Mouse (Mus musculus) limb, embryonic 14.5 days (tissue): Measurements from ENCODE around the gene Ppp6r3. TPM values are rescaled to one million over a fixed set of nuclear protein-coding genes. Genes with fewer than 3 reads are reported as not detected.

Experiments
- ATAC-seq: fragments of 200-750 bp; cut with Nextera tagmentation; 2 replicates; pipeline ENCODE4 v1.8.0; 2017; ENCODE audit warnings: low read depth, moderate number of reproducible peaks, moderate TSS enrichment; ENCODE audit not compliant: low FRiP score
- DNase-seq: peaks from one replicate; pipeline ENCODE4 v3.0.0-alpha.2; 2015; ENCODE audit warnings: low spot score
- H3K27ac ChIP-seq: fragments of 300-500 bp; sonication (generic); replicated peaks from 2 replicates; pipeline ENCODE4 v1.5.1; 2014; ENCODE audit warnings: low read depth, mild to moderate bottlenecking, low read length, moderate library complexity, mixed read lengths
- H3K27me3 ChIP-seq: fragments of 300-500 bp; sonication (generic); 2 replicates; pipeline ENCODE4 v1.6.1; 2014; ENCODE audit warnings: low read length, mixed read lengths; ENCODE audit not compliant: control insufficient read depth, insufficient read depth
- H3K36me3 ChIP-seq: fragments of 300-500 bp; sonication (generic); 2 replicates; pipeline ENCODE4 v1.6.1; 2014; ENCODE audit warnings: mild to moderate bottlenecking, low read length, moderate library complexity, mixed read lengths; ENCODE audit not compliant: control insufficient read depth, insufficient read depth
- H3K4me1 ChIP-seq: fragments of 300-500 bp; sonication (generic); 2 replicates; pipeline ENCODE4 v1.6.1; 2014; ENCODE audit warnings: antibody characterized with exemption, low read length, mixed read lengths; ENCODE audit not compliant: control insufficient read depth, insufficient read depth
- H3K4me2 ChIP-seq: fragments of 300-500 bp; sonication (generic); replicated peaks from 2 replicates; pipeline ENCODE4 v1.6.1; 2014; ENCODE audit warnings: low read depth, mild to moderate bottlenecking, low read length, moderate library complexity; ENCODE audit not compliant: severe bottlenecking
- H3K4me3 ChIP-seq: fragments of 300-500 bp; sonication (generic); replicated peaks from 2 replicates; pipeline ENCODE4 v1.5.1; 2014; ENCODE audit warnings: low read length
- H3K9ac ChIP-seq: fragments of 300-500 bp; sonication (generic); 2 replicates; pipeline ENCODE4 v1.6.1; 2014; ENCODE audit warnings: mild to moderate bottlenecking, low read depth, low read length, moderate library complexity; ENCODE audit not compliant: severe bottlenecking
- H3K9me3 ChIP-seq: fragments of 300-500 bp; sonication (generic); 2 replicates; pipeline ENCODE4 v1.6.1; 2016; ENCODE audit warnings: low read length; ENCODE audit not compliant: control insufficient read depth
- POLR2A ChIP-seq: fragments of 200-500 bp; IDR thresholded peaks from 2 replicates; pipeline ENCODE4 v1.8.0; 2012; ENCODE audit warnings: inconsistent platforms, mild to moderate bottlenecking, moderate library complexity, borderline replicate concordance; ENCODE audit not compliant: insufficient read depth, insufficient read length; ENCODE audit errors: extremely low read depth
- WGBS: fragments of 180-500 bp; shearing (Covaris S2); extraction: QIAGEN DNeasy Blood & Tissue Kit; methylation state at CpG from one replicate; pipeline ENCODE4 v1.1.7; 2014; 5-methylcytosine and 5-hydroxymethylcytosine counted together
- polyA plus RNA-seq, 2 experiments: library from polyadenylated mRNA; depleted of rRNA in 1 of 2; stranded (reverse) in 1 of 2; unstranded in 1 of 2; fragments of >200 nt; fragmentation: Nextera tagmentation in 1 of 2; extraction: Ambion mirVana in 1 of 2; gene quantifications; 2 replicates each; pipeline versions ENCODE4 v1.2.1 to v1.2.3; 2012 to 2014

Ppp6r3 gene
- polyA plus RNA-seq, 2 experiments: 61.3 to 78.7 TPM

- no peak for DNase-seq
- Histone ChIP-seq H3K27me3 (no peaks in the 10 kb centered on the region), H3K36me3 (peaks cover 92% of the 10 kb centered on the region), H3K9ac (no peak overlapping the region), H3K27ac (no peak overlapping the region), H3K4me1 (no peaks in the 10 kb centered on the region), H3K4me2 (no peak overlapping the region), H3K9me3 (peaks cover 8% of the 10 kb centered on the region; the same call in 1 of the 2 replicates), H3K4me3 (no peak overlapping the region)
- whole genome bisulfite sequencing: 90% methylated on average over 2 of the region's 2 CpGs
- ATAC-seq: no peak
- no peak for TF ChIP-seq POLR2A
These were observed 43.8 kb upstream of the Ppp6r3 start for GRCm38 (mm10) chr19:3619359-3619758.

GRCm38 (mm10) chr19:3613991-3614390 lies 38.4 kb upstream of the Ppp6r3 start:
- no peak overlapping the region for H3K4me2 ChIP-seq
- H3K4me3 ChIP-seq: no peak overlapping the region
- ATAC-seq: no peak
- H3K27me3 ChIP-seq: no peaks in the 10 kb centered on the region
- H3K27ac ChIP-seq: no peak overlapping the region
- WGBS: 96% methylated on average over 10 of the region's 10 CpGs
- TF ChIP-seq POLR2A: no peak
- no peaks in the 10 kb centered on the region for H3K9me3 ChIP-seq
- H3K4me1 ChIP-seq: no peaks in the 10 kb centered on the region
- H3K9ac ChIP-seq: no peak overlapping the region
- peaks cover 96% of the 10 kb centered on the region for H3K36me3 ChIP-seq
- no peak for DNase-seq

GRCm38 (mm10) chr19:3612534-3613273 lies 37.2 kb upstream of the Ppp6r3 start:
- Histone ChIP-seq H3K36me3 (peaks cover 90% of the 10 kb centered on the region), H3K9me3 (no peaks in the 10 kb centered on the region), H3K4me3 (no peak overlapping the region), H3K27ac (no peak overlapping the region), H3K27me3 (no peaks in the 10 kb centered on the region), H3K9ac (no peak overlapping the region), H3K4me2 (no peak overlapping the region), H3K4me1 (no peaks in the 10 kb centered on the region)
- TF ChIP-seq POLR2A: no peak
- DNase-seq: no peak
- no peak for ATAC-seq
- WGBS: 83% methylated on average over 4 of the region's 4 CpGs

- TF ChIP-seq POLR2A: no peak
- H3K4me2 ChIP-seq: no peak overlapping the region
- WGBS: 94% methylated on average over 8 of the region's 8 CpGs
- peaks cover 82% of the 10 kb centered on the region for H3K36me3 ChIP-seq
- H3K4me1 ChIP-seq: no peaks in the 10 kb centered on the region
- no peak for DNase-seq
- H3K9me3 ChIP-seq: no peaks in the 10 kb centered on the region
- no peak overlapping the region for H3K9ac ChIP-seq
- no peaks in the 10 kb centered on the region for H3K27me3 ChIP-seq
- H3K27ac ChIP-seq: no peak overlapping the region
- ATAC-seq: no peak
- no peak overlapping the region for H3K4me3 ChIP-seq
These were observed 36.2 kb upstream of the Ppp6r3 start for GRCm38 (mm10) chr19:3611730-3612129.

GRCm38 (mm10) chr19:3610886-3611285 lies 35.3 kb upstream of the Ppp6r3 start:
- no peak overlapping the region for H3K9ac ChIP-seq
- ATAC-seq (no peak), DNase-seq (no peak)
- H3K36me3 ChIP-seq: peaks cover 82% of the 10 kb centered on the region
- no peak overlapping the region for H3K4me3 ChIP-seq
- H3K4me2 ChIP-seq: no peak overlapping the region
- WGBS: 95% methylated on average over 2 of the region's 2 CpGs
- TF ChIP-seq POLR2A: no peak
- no peaks in the 10 kb centered on the region for H3K4me1 ChIP-seq
- H3K27me3 ChIP-seq: no peaks in the 10 kb centered on the region
- no peaks in the 10 kb centered on the region for H3K9me3 ChIP-seq
- no peak overlapping the region for H3K27ac ChIP-seq

- Histone ChIP-seq H3K4me1 (no peaks in the 10 kb centered on the region), H3K27me3 (no peaks in the 10 kb centered on the region), H3K9ac (no peak overlapping the region), H3K36me3 (peaks cover 83% of the 10 kb centered on the region), H3K4me2 (no peak overlapping the region), H3K4me3 (no peak overlapping the region), H3K9me3 (no peaks in the 10 kb centered on the region), H3K27ac (no peak overlapping the region)
- TF ChIP-seq POLR2A: no peak
- DNase-seq: no peak
- ATAC-seq: no peak
- WGBS: 95% methylated on average over 10 of the region's 10 CpGs
These were observed 34.3 kb upstream of the Ppp6r3 start for GRCm38 (mm10) chr19:3609826-3610225.
